Mouse (Mus musculus) neural tube, postnatal 0 days (tissue): ENCODE results near the gene C77080. TPM values are rescaled to one million over a fixed set of nuclear protein-coding genes. Genes with fewer than 3 reads are reported as not detected.

Experiments used
- microRNA-seq: library from miRNA; unstranded; fragments of <30 nt; microRNA quantifications from one replicate; pipeline ENCODE4, GENCODE M21; 2016
- polyA plus RNA-seq: library from polyadenylated mRNA; unstranded; fragments of >200 nt; fragmentation: Nextera tagmentation; extraction: Ambion mirVana; gene quantifications from 2 replicates; pipeline ENCODE4 v1.2.1, GENCODE M21; 2015

C77080 gene
- 4.8 and 5.7 TPM in 2 replicates for polyA plus RNA-seq

GRCm38 (mm10) chr4:129261196-129261595 is at the start of gene C77080:
C77080 (minus strand) TSS chr4:129261404.

GRCm38 (mm10) chr4:129287472-129287981 is 26.3 kb upstream of the C77080 start, which contains the start of gene Sync:
Sync (plus strand) TSS chr4:129287617.

GRCm38 (mm10) chr4:129189542-129190519 is 71.4 kb downstream of the C77080 start, which contains the start of the genes S100pbp and Yars:
S100pbp (minus strand) TSS chr4:129189727.
Yars (plus strand) TSS chr4:129189760.

Small RNAs within 50 kb of the gene (microRNA-seq; reads per million reads assigned to microRNA genes)
- gene Gm22994: not detected

Other genes with a start within 250 kb of the C77080 start
- gene Rnf19b, start 203.1 kb downstream of the C77080 start, polyA plus RNA-seq: 38.3 and 38.7 TPM in 2 replicates
- gene Tmem54, start 155.9 kb downstream of the C77080 start, polyA plus RNA-seq: 0.28 and 0.37 TPM in 2 replicates
- 234 and 265 TPM in 2 replicates for gene Hpca, start 139.4 kb downstream of the C77080 start, polyA plus RNA-seq
- gene Fndc5, start 124.4 kb downstream of the C77080 start, polyA plus RNA-seq: 45.9 and 59.1 TPM in 2 replicates
- 13.1 TPM in 2 replicates for gene S100pbp, start 71.7 kb downstream of the C77080 start, polyA plus RNA-seq
- gene Yars, start 71.6 kb downstream of the C77080 start, polyA plus RNA-seq: 83.2 and 104 TPM in 2 replicates
- 3.4 TPM in 2 replicates for gene Sync, start 26.2 kb upstream of the C77080 start, polyA plus RNA-seq
- gene Rbbp4, start 74.0 kb upstream of the C77080 start, polyA plus RNA-seq: 186 and 200 TPM in 2 replicates
- 21.0 and 23.1 TPM in 2 replicates for gene Zbtb8os, start 74.3 kb upstream of the C77080 start, polyA plus RNA-seq
- gene Zbtb8a, start 116.7 kb upstream of the C77080 start, polyA plus RNA-seq: 14.9 and 16.7 TPM in 2 replicates
- 11.3 and 12.0 TPM in 2 replicates for gene Zbtb8b, start 179.4 kb upstream of the C77080 start, polyA plus RNA-seq
- gene Bsdc1, start 200.2 kb upstream of the C77080 start, polyA plus RNA-seq: 24.4 and 26.3 TPM in 2 replicates
- 0.60 and 0.62 TPM in 2 replicates for gene Tssk3, start 229.6 kb upstream of the C77080 start, polyA plus RNA-seq
- gene Fam229a, start 229.8 kb upstream of the C77080 start, polyA plus RNA-seq: 3.1 and 4.1 TPM in 2 replicates